Mouse (Mus musculus): ENCODE results near the gene Pex7.

The Pex7 gene

GRCm38 (mm10) chr10:19907246-19907804, at the start of gene Pex7:
TSS of gene Pex7 (minus strand) at chr10:19907689.
- peak; percentile 82 for DNase-seq (ENCODE audit: extremely low read depth, insufficient read length, low spot score)

DNA sequence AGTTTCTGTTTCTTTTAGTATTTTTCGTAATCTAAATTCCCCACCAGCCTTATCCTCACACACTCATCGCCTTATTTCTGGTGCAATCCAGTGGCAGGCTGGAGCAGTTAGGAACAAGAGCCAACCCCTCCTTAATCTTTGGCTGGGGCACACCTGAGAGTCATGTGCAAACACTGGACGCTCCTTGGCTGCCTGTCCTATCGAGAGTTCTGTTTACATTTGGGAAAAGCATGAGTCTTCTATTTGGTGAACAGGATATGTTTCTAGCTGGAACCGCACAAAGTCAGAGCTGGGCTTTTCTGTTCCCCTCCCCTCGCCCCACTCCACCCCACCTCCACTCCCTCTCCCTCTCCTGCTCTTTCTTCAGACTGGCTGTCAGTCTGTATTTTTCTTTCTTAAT, 49.3 kb upstream of the Pex7 start:
- no peak for DNase-seq (ENCODE audit: extremely low read depth, insufficient read length, low spot score)

GRCm38 (mm10) chr10:19955817-19956216, 48.3 kb upstream of the Pex7 start:
- no peak for DNase-seq (ENCODE audit: extremely low read depth, insufficient read length, low spot score)

DNA sequence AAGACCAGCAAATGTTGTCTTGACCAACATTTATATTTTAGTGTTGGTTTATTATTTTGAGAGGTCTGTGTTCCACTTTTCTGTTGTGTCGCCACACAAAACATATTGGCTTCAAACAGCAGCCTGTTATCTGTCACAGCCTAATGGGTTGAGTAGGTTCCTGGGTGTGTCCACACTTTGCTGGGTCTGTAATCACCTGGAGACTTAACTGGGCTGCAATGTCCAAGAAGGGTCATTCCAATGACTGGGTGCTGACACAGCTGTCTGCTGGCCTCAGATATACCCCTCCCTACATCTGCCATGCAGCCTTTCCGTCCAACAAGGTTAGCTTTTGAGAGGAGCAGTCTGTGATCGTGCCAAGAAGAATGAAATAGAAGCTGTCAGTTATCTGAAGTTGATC, 47.1 kb upstream of the Pex7 start:
- no peak for DNase-seq (ENCODE audit: extremely low read depth, insufficient read length, low spot score)

- DNase-seq (ENCODE audit: extremely low read depth, insufficient read length, low spot score), result no peak
Measured at GRCm38 (mm10) chr10:19953032-19953761, 45.7 kb upstream of the Pex7 start.

DNA sequence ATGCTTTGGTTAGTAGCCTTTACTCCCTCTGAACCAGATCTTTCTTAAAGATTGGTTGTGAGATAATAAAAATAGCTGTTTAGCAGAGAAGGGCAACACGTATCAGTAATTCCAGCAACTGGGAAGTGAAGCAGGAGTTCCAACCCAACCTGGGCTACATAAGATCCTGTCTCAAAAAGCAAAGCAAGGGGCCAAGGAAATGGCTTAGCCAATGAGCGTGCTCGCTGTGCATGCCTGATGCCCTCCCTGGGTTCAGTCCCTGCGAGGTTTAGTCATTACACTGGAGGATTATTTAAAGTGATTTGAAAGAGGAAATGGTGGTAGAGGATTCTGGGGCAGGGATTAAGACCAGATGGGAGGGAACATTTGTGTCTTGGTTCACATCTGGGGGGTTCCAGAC, 41.6 kb upstream of the Pex7 start:
- DNase-seq (ENCODE audit: extremely low read depth, insufficient read length, low spot score), result no peak

DNA sequence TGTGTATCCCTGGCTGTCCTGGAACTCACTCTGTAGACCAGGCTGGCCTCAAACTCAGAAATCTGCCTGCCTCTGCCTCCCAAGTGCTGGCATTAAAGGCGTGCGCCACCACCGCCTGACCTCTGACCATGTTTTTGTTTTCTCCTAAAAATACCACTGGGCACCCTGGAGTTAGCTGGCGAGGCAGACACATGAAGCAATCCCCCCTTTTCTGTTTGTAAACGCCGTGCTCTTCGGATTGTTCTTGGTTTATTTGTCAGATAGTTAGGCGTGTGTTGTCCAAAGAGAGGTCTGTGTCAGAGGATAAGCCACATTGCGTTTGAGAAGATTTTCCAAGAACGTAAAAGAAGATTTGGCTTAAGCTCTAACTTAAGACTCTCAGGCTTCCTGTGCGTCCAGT, 40.9 kb upstream of the Pex7 start:
- no peak for DNase-seq (ENCODE audit: extremely low read depth, insufficient read length, low spot score)

GRCm38 (mm10) chr10:19947901-19948300, 40.4 kb upstream of the Pex7 start:
- DNase-seq (ENCODE audit: extremely low read depth, insufficient read length, low spot score), result no peak

GRCm38 (mm10) chr10:19947441-19947840, 40.0 kb upstream of the Pex7 start:
- DNase-seq (ENCODE audit: extremely low read depth, insufficient read length, low spot score), result no peak

DNA sequence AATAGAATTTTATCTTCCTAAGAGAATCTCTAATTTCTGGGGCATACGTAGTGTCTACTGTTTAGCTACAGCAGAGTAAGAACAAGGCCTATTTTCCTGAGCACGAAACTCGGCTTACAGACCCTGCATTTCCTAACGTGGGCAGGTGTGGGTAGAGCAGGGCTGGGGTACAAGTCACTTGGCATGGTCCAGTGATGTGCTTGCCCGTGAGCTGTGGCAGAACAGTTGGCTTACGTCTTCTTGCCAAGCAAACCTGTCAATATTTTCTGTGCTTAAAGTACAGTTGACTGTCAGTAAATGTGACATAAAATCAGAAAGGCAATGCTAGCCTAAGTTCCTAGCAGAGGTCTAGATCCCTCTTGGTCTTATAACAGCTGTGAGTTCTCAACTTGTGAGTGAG, 39.2 kb upstream of the Pex7 start:
- DNase-seq (ENCODE audit: extremely low read depth, insufficient read length, low spot score), result no peak

DNA sequence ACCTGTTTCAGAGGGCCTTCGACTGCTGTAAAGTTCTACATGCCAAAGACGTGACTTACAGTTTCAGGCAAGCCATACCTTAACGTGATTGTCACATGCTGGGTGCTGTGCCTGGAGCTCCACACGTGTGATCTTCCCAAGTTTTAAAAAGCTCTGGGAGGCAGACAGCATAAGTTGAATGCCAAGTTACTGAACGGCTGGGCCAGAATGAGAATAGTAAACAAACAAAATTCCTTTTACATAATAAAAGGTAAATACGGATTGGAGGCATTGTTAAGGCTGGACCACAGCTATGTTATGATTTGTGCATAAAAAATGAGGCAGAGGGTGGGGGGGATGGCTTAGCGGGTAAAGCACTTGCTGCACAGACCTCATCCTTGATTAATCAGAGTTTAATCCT, 38.2 kb upstream of the Pex7 start:
- DNase-seq (ENCODE audit: extremely low read depth, insufficient read length, low spot score), result no peak

DNA sequence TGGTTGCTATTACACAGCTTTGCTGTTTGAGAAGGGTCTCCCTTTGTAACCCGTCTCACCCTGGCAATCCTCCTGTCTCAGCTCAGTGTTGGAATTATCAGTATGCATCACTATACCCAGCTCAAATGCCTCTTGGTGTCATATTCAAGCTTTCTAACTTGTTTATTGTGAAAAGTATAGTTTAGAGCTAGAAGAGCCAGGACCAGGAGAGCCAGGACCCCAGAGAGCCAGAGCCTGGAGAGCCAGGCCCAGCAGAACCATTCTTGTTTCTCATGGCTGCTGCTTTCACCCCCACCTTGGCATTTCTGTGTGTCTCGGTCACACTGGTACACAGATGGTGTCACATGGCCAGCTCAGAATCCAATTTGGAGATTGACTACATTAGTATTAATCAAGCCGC, 35.1 kb upstream of the Pex7 start:
- DNase-seq (ENCODE audit: extremely low read depth, insufficient read length, low spot score), result no peak

DNA sequence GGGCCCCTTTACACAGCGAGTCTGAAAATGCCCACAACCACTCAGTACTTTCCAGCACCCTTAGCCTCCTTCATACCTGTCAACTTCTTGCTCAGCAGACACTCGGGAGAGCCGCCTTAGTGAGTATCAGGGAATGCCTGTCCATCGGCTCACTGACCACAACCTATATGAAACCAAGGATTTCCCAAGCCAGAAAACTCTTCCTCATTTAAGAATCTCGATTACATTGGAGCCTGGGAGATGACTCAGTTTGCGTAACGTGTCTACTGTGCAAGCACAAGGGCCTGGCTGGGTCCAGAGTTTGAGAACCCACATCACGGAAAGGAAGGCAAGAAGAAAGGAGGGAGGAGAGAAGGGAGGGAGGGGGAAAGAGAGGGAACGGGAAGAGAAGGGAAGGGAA, 34.4 kb upstream of the Pex7 start:
- no peak for DNase-seq (ENCODE audit: extremely low read depth, insufficient read length, low spot score)

DNA sequence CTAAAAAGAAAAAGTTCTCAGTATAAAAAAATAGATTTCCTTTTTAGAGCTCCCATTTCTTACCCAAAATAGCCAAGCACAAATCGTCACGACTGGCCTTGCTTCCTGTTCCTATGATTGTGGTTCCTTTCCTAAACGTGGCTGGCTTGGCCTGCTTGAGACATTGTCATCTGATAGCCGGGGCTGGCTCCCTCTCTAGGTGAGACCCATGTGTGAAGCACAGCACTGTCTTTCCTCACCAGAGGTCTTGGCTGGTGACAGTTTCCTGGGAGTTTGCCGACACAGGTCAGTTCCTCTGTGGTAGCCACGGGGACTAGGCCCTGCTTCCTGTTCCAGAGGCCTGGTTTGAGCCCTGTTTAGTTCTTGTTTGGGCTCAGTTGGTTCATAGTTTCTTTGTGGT, 33.6 kb upstream of the Pex7 start:
- no peak for DNase-seq (ENCODE audit: extremely low read depth, insufficient read length, low spot score)

- no peak for DNase-seq (ENCODE audit: extremely low read depth, insufficient read length, low spot score)
Measured at GRCm38 (mm10) chr10:19940626-19941025, 33.1 kb upstream of the Pex7 start.

DNA sequence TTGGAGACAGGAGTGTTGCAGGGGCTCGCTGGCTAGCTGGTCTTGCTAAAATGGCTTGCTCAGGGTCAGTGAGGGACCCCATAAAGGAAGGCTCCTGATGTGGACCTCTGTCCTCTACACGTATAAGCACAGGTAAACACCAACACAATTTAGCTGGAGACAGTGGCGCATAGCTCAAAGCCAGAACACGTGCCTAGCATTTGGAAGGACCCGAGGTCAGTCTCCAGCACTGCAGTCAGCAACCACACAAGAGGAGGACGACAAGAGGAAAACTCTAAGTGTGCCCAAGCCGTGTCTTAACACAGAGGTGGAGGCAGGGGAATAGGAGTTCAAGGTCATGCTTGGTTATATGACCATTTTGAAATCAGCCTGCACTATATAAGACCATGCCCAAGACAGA, 32.6 kb upstream of the Pex7 start:
- DNase-seq (ENCODE audit: extremely low read depth, insufficient read length, low spot score), result no peak

DNA sequence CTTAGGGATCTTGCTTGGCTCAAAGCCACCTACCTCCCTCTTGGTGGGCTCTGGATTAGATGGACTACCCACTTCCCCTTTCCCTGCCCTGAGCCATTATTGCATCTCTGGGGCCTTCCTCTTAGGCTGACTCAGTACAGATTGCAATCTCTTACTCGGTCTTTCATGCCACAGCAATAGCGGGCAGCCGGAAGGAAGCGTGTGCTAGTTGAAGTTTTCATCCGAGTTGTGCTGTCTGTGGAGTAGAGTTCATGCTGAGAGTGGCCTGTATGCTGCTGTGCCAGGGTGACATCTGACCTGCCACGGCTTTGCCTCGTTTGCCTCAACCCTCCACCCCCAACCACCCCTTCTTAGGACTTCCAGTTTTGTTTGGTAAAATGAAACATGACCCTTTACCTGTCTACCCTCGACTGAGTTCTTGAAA, 31.8 kb upstream of the Pex7 start:
- DNase-seq (ENCODE audit: extremely low read depth, insufficient read length, low spot score), result no peak

- no peak for DNase-seq (ENCODE audit: extremely low read depth, insufficient read length, low spot score)
Measured at GRCm38 (mm10) chr10:19938738-19939137, 31.2 kb upstream of the Pex7 start.

GRCm38 (mm10) chr10:19936961-19937708, 29.6 kb upstream of the Pex7 start:
- no peak for DNase-seq (ENCODE audit: extremely low read depth, insufficient read length, low spot score)

GRCm38 (mm10) chr10:19935821-19936367, 28.4 kb upstream of the Pex7 start:
- no peak for DNase-seq (ENCODE audit: extremely low read depth, insufficient read length, low spot score)

DNA sequence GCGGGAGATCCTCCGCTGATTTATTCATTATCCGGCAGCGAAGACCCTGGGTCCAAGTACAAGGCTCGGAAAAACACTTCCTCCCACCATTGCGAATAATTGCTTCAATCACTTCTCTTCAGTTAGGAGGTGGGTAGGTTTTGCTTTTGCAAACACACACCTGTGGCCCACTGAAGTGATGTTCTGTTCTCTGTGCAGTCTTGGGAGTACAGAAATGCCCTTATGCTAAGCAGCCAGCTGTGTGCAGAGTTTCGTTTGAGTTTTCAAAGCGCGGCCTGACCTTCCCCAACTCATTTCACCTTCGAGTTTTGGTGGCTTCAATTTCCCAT, 27.8 kb upstream of the Pex7 start:
- DNase-seq (ENCODE audit: extremely low read depth, insufficient read length, low spot score), result no peak

All from 3134 (cell line).